Mouse (Mus musculus): ENCODE data around the gene Kcnj6.

Kcnj6 gene

GRCm38 (mm10) chr16:94760732-94761131 lies 236.8 kb downstream of the Kcnj6 start:
- peak; percentile 75 for DNase-seq

GRCm38 (mm10) chr16:94759761-94760160 lies 237.7 kb downstream of the Kcnj6 start:
- DNase-seq = no peak

- no peak for DNase-seq
These were observed 238.9 kb downstream of the Kcnj6 start for GRCm38 (mm10) chr16:94758606-94759005.

- DNase-seq = no peak
These were observed 241.1 kb downstream of the Kcnj6 start for GRCm38 (mm10) chr16:94756352-94756751.

- no peak for DNase-seq
These were observed 244.0 kb downstream of the Kcnj6 start for GRCm38 (mm10) chr16:94753453-94753852.

- no peak for DNase-seq
These were observed 244.7 kb downstream of the Kcnj6 start for GRCm38 (mm10) chr16:94752781-94753180.

- no peak for DNase-seq
These were observed 252.5 kb downstream of the Kcnj6 start for GRCm38 (mm10) chr16:94745016-94745415.

GRCm38 (mm10) chr16:94743853-94744501 lies 253.5 kb downstream of the Kcnj6 start:
- DNase-seq = peak; percentile 35

GRCm38 (mm10) chr16:94737359-94737687 lies 260.2 kb downstream of the Kcnj6 start:
- DNase-seq = no peak

- DNase-seq = no peak
These were observed 260.8 kb downstream of the Kcnj6 start for GRCm38 (mm10) chr16:94736462-94737358.

- no peak for DNase-seq
These were observed 262.0 kb downstream of the Kcnj6 start for GRCm38 (mm10) chr16:94735472-94735871.

GRCm38 (mm10) chr16:94731027-94731426 lies 266.5 kb downstream of the Kcnj6 start:
- no peak for DNase-seq

- no peak for DNase-seq
These were observed 268.3 kb downstream of the Kcnj6 start for GRCm38 (mm10) chr16:94729236-94729635.

- DNase-seq = no peak
These were observed 272.7 kb downstream of the Kcnj6 start for GRCm38 (mm10) chr16:94724747-94725211.

GRCm38 (mm10) chr16:94724061-94724596 lies 273.4 kb downstream of the Kcnj6 start:
- DNase-seq = peak; percentile 45

GRCm38 (mm10) chr16:94722936-94723335 lies 274.6 kb downstream of the Kcnj6 start:
- DNase-seq = no peak

GRCm38 (mm10) chr16:94721549-94722006 lies 275.9 kb downstream of the Kcnj6 start:
- no peak for DNase-seq

- DNase-seq = no peak
These were observed 276.9 kb downstream of the Kcnj6 start for GRCm38 (mm10) chr16:94720476-94721153.

GRCm38 (mm10) chr16:94719488-94719887 lies 278.0 kb downstream of the Kcnj6 start:
- DNase-seq = no peak

GRCm38 (mm10) chr16:94718919-94719318 lies 278.6 kb downstream of the Kcnj6 start:
- DNase-seq = no peak

- DNase-seq = no peak
These were observed 280.4 kb downstream of the Kcnj6 start for GRCm38 (mm10) chr16:94717051-94717450.

GRCm38 (mm10) chr16:94714483-94714882 lies 283.0 kb downstream of the Kcnj6 start:
- DNase-seq = no peak

GRCm38 (mm10) chr16:94713480-94714094 lies 283.9 kb downstream of the Kcnj6 start:
- DNase-seq = peak; percentile 70
